Mouse (Mus musculus) midbrain, embryonic 11.5 days (tissue): ENCODE data around the gene Plekhm3. TPM values are rescaled to one million over a fixed set of nuclear protein-coding genes. Genes with fewer than 3 reads are reported as not detected.
"Not testable (repeated sequence)": the region's sequence is repeated elsewhere in the genome, so short reads cannot be mapped to it uniquely, and the experiment has no call there.

Source experiments
- ATAC-seq: fragments of 200-750 bp; cut with Nextera tagmentation; 2 replicates; pipeline ENCODE4 v1.8.0; 2017; ENCODE audit warnings: moderate TSS enrichment, moderate library complexity; ENCODE audit not compliant: low FRiP score
- DNase-seq: peaks from one replicate; pipeline ENCODE4 v3.0.0; 2015; ENCODE audit warnings: low spot score; ENCODE audit errors: missing footprints
- H3K27ac ChIP-seq: fragments of 300-500 bp; sonication (generic); 2 replicates; pipeline ENCODE4 v1.5.1; 2014; ENCODE audit warnings: low read depth, low read length
- H3K27me3 ChIP-seq: fragments of 300-500 bp; sonication (generic); 2 replicates; pipeline ENCODE4 v1.6.1; 2014; ENCODE audit warnings: mild to moderate bottlenecking, low read length, moderate library complexity, mixed read lengths; ENCODE audit not compliant: control insufficient read depth, insufficient read depth
- H3K36me3 ChIP-seq: fragments of 300-500 bp; sonication (generic); 2 replicates; pipeline ENCODE4 v1.6.1; 2014; ENCODE audit warnings: mild to moderate bottlenecking, low read length, moderate library complexity, mixed read lengths; ENCODE audit not compliant: control insufficient read depth, insufficient read depth
- H3K4me1 ChIP-seq: fragments of 300-500 bp; sonication (generic); 2 replicates; pipeline ENCODE4 v1.6.1; 2014; ENCODE audit warnings: low read length; ENCODE audit not compliant: control insufficient read depth, insufficient read depth
- H3K4me2 ChIP-seq: fragments of 300-500 bp; sonication (generic); 2 replicates; pipeline ENCODE4 v1.6.1; 2014; ENCODE audit warnings: mild to moderate bottlenecking, moderate library complexity
- H3K4me3 ChIP-seq: fragments of 300-500 bp; sonication (generic); 2 replicates; pipeline ENCODE4 v1.5.1; 2014; ENCODE audit warnings: low read depth, low read length
- H3K9ac ChIP-seq: fragments of 300-500 bp; sonication (generic); 2 replicates; pipeline ENCODE4 v1.6.1; 2014; ENCODE audit warnings: low read length
- H3K9me3 ChIP-seq: fragments of 300-500 bp; sonication (generic); 2 replicates; pipeline ENCODE4 v1.6.1; 2016; ENCODE audit warnings: low read length; ENCODE audit not compliant: control insufficient read depth
- WGBS: fragments of 180-500 bp; shearing (Covaris S2); extraction: QIAGEN DNeasy Blood & Tissue Kit; methylation state at CpG from one replicate; pipeline ENCODE4 v1.1.7; 2014; 5-methylcytosine and 5-hydroxymethylcytosine counted together
- polyA plus RNA-seq: library from polyadenylated mRNA; unstranded; fragments of >200 nt; fragmentation: Nextera tagmentation; extraction: Ambion mirVana; gene quantifications from 2 replicates; pipeline ENCODE4 v1.2.1, GENCODE M21; 2014

The Plekhm3 gene
- polyA plus RNA-seq, 1 experiment from 2014 or later = 5.6 TPM

DNA sequence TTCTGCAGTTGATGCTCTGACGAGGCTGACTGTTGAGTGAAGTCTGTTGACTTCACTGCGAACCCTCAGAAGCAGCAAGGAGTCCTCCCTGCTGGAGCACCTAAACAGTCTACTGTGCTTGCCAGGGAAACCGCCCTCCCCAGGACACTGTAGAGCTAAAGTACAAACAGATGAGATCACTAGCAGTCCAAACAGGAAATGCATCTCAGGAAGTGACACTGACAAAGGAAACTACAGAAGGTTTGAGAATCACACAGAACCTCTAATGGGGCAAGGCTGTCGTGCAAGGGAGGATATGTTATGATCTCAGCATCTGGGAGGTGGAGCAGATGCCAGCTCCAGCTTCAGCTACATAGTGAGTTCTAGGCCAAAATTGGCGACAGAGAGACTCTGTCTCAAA lies 14.1 kb upstream of the Plekhm3 start:
- H3K9ac ChIP-seq = no peak overlapping the region
- no peak for ATAC-seq
- H3K36me3 ChIP-seq = no peaks in the 10 kb centered on the region
- no peaks in the 10 kb centered on the region for H3K27me3 ChIP-seq
- H3K4me1 ChIP-seq = peaks cover 4% of the 10 kb centered on the region
- no peak overlapping the region for H3K4me3 ChIP-seq
- WGBS = 81% methylated on average over 5 of the region's 5 CpGs
- no peak overlapping the region for H3K4me2 ChIP-seq
- no peak for DNase-seq
- H3K27ac ChIP-seq = no peak overlapping the region
- no peaks in the 10 kb centered on the region for H3K9me3 ChIP-seq

- no peaks in the 10 kb centered on the region for H3K9me3 ChIP-seq
- no peaks in the 10 kb centered on the region for H3K4me1 ChIP-seq
- peak overlapping the region; percentile 41 for H3K4me2 ChIP-seq
- H3K36me3 ChIP-seq = no peaks in the 10 kb centered on the region
- DNase-seq (no peak), ATAC-seq (peak; percentile 53; the same call in 1 of the 2 replicates)
- WGBS = 48% methylated on average over 8 of the region's 8 CpGs
- peak overlapping the region; percentile 70 for H3K27ac ChIP-seq
- H3K4me3 ChIP-seq = peak overlapping the region; percentile 64
- peak overlapping the region; percentile 78 for H3K9ac ChIP-seq
- H3K27me3 ChIP-seq = no peaks in the 10 kb centered on the region
Observed at GRCm38 (mm10) chr1:64957021-64957489, 431 bp upstream of the Plekhm3 start.

DNA sequence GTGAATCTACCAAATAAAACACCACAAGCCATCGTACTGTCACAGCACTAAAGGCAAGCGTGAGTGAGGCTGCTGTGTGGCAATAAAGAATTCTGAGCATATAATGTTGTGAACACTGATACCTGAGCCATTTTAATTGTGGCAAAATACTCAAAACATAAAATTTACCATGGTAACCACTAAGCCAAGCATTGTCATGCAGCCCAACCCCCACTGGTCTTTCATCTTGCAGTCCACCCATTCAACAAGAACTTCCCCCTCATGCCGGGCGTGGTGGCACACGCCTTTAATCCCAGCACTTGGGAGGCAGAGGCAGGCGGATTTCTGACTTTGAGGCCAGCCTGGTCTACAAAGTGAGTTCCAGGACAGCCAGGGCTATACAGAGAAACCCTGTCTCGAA lies 1.8 kb downstream of the Plekhm3 start:
- H3K27me3 ChIP-seq, H3K4me1 ChIP-seq, H3K36me3 ChIP-seq, H3K27ac ChIP-seq, ATAC-seq, DNase-seq, H3K9me3 ChIP-seq, H3K4me3 ChIP-seq, H3K4me2 ChIP-seq, H3K9ac ChIP-seq: not testable (repeated sequence)
- 92% methylated on average over 7 of the region's 7 CpGs for WGBS

GRCm38 (mm10) chr1:64950271-64950670 lies 6.4 kb downstream of the Plekhm3 start:
- WGBS = 94% methylated on average over 3 of the region's 3 CpGs
- H3K36me3 ChIP-seq = no peaks in the 10 kb centered on the region
- no peaks in the 10 kb centered on the region for H3K27me3 ChIP-seq

DNA sequence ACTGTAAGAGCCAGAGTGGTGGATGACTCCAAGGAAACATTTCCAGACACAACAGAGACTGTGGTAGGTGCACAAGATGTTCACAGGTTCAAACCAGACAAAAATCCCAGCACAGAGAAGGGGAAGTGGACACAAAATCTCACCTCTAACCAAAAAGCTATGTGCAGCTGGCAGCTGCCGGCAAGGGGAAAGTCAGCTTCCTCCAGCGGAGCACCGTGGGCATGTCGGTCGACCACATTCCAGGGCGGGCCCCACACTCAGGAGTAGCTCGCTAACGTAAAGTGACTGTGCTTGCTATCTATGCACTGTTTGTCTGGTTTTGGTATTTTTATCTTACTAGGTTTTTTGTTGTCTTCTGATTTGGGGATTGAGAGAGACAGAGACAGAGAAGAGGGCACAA lies 7.2 kb downstream of the Plekhm3 start:
- Histone ChIP-seq H3K27me3 (no peaks in the 10 kb centered on the region), H3K4me1 (no peaks in the 10 kb centered on the region; the same call in 1 of the 2 replicates), H3K27ac (no peak overlapping the region), H3K9ac (no peak overlapping the region), H3K9me3 (no peaks in the 10 kb centered on the region), H3K4me2 (no peak overlapping the region), H3K4me3 (no peak overlapping the region), H3K36me3 (no peaks in the 10 kb centered on the region)
- DNase-seq (no peak), ATAC-seq (no peak)
- WGBS = 90% methylated on average over 8 of the region's 8 CpGs

More at GRCm38 (mm10) chr1:64950271-64950670, 6.4 kb downstream of the Plekhm3 start:
- no peak overlapping the region for H3K4me3 ChIP-seq
- H3K9me3 ChIP-seq = no peaks in the 10 kb centered on the region
- no peak overlapping the region for H3K9ac ChIP-seq
- ATAC-seq = no peak
- no peak overlapping the region for H3K27ac ChIP-seq
- no peaks in the 10 kb centered on the region; the same call in 1 of the 2 replicates for H3K4me1 ChIP-seq
- H3K4me2 ChIP-seq = no peak overlapping the region
- no peak for DNase-seq

GRCm38 (mm10) chr1:64946106-64946505 lies 10.5 kb downstream of the Plekhm3 start:
- ATAC-seq = no peak
- H3K4me3 ChIP-seq = no peak overlapping the region
- H3K4me2 ChIP-seq = no peak overlapping the region
- no peak overlapping the region for H3K27ac ChIP-seq
- no peaks in the 10 kb centered on the region for H3K9me3 ChIP-seq
- 56% methylated on average over 4 of the region's 4 CpGs for WGBS
- no peaks in the 10 kb centered on the region for H3K36me3 ChIP-seq
- H3K4me1 ChIP-seq = no peaks in the 10 kb centered on the region; the same call in 1 of the 2 replicates
- DNase-seq = no peak
- no peak overlapping the region for H3K9ac ChIP-seq
- H3K27me3 ChIP-seq = no peaks in the 10 kb centered on the region

DNA sequence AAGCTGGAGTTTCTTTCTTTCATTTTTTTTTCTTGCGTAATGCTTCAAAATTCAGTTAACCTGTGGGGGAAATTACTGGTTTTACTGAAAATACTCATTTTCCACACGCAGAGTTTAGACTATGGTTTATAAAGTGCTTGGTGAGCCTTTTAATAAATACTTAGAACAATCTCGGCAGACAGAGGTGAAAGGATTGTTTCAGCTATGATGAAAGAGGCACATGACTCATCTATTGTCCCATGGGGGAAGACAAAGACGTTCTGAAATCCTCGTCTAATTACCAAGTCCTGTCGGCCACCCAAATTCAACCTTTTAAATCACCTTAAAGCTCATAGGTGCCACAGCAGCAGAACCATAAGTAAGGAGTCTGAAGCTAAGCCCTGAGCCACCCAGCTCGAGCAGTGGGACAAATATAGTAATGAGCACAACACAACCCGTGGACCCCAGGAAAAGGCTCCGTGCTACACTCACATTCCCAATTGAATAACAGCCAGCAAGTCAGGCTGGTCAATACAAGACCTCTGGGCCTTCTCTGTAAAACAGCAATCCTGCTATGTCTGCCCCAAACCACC lies 11.3 kb downstream of the Plekhm3 start:
- no peaks in the 10 kb centered on the region for H3K9me3 ChIP-seq
- no peak overlapping the region for H3K4me2 ChIP-seq
- H3K9ac ChIP-seq = no peak overlapping the region
- ATAC-seq (no peak), DNase-seq (no peak)
- H3K4me3 ChIP-seq = no peak overlapping the region
- 74% methylated on average over 9 of the region's 9 CpGs for WGBS
- no peak overlapping the region for H3K27ac ChIP-seq
- H3K36me3 ChIP-seq = no peaks in the 10 kb centered on the region
- no peaks in the 10 kb centered on the region; the same call in 1 of the 2 replicates for H3K4me1 ChIP-seq
- no peaks in the 10 kb centered on the region for H3K27me3 ChIP-seq

GRCm38 (mm10) chr1:64944746-64945145 lies 11.9 kb downstream of the Plekhm3 start:
- H3K4me3 ChIP-seq = no peak overlapping the region
- H3K27ac ChIP-seq = no peak overlapping the region
- WGBS = 76% methylated on average over 2 of the region's 2 CpGs
- ATAC-seq = no peak
- H3K9me3 ChIP-seq = no peaks in the 10 kb centered on the region
- DNase-seq = no peak
- H3K4me2 ChIP-seq = no peak overlapping the region
- H3K4me1 ChIP-seq = no peaks in the 10 kb centered on the region; the same call in 1 of the 2 replicates
- H3K9ac ChIP-seq = no peak overlapping the region
- H3K36me3 ChIP-seq = no peaks in the 10 kb centered on the region
- H3K27me3 ChIP-seq = no peaks in the 10 kb centered on the region

GRCm38 (mm10) chr1:64942006-64942755 lies 14.4 kb downstream of the Plekhm3 start:
- no peak overlapping the region for H3K9ac ChIP-seq
- H3K4me3 ChIP-seq = no peak overlapping the region
- ATAC-seq (no peak), DNase-seq (no peak)
- H3K9me3 ChIP-seq = no peaks in the 10 kb centered on the region
- H3K27ac ChIP-seq = no peak overlapping the region
- H3K36me3 ChIP-seq = no peaks in the 10 kb centered on the region
- H3K4me1 ChIP-seq = no peaks in the 10 kb centered on the region; the same call in 1 of the 2 replicates
- H3K4me2 ChIP-seq = no peak overlapping the region
- H3K27me3 ChIP-seq = no peaks in the 10 kb centered on the region
- 76% methylated on average over 4 of the region's 4 CpGs for WGBS
